Mouse (Mus musculus) heart, postnatal 10 days (tissue): Measurements from ENCODE around the gene Sik1. TPM values are rescaled to one million over a fixed set of nuclear protein-coding genes. Genes with fewer than 3 reads are reported as not detected.
A peak's percentile ranks its signal among the peaks of the same experiment; 100 is the strongest.
"Not testable (repeated sequence)": the region's sequence is repeated elsewhere in the genome, so short reads cannot be mapped to it uniquely, and the experiment has no call there.

Experiments used
- DNase-seq, 2 experiments: peaks; one replicate each; pipeline ENCODE4 v3.0.0; 2021
- intact Hi-C: fragments of 180-260 bp; cut with DNase I; formaldehyde crosslinking; loops from one replicate; pipeline ENCODE4 v1.15.1; 2025
- total RNA-seq, 2 experiments: library from RNA; stranded (reverse); gene quantifications; 2 replicates each; pipeline ENCODE4 v1.2.3; 2021

The Sik1 gene
- 10 to 100 TPM; 33.6 to 45.9 TPM for total RNA-seq

DNA sequence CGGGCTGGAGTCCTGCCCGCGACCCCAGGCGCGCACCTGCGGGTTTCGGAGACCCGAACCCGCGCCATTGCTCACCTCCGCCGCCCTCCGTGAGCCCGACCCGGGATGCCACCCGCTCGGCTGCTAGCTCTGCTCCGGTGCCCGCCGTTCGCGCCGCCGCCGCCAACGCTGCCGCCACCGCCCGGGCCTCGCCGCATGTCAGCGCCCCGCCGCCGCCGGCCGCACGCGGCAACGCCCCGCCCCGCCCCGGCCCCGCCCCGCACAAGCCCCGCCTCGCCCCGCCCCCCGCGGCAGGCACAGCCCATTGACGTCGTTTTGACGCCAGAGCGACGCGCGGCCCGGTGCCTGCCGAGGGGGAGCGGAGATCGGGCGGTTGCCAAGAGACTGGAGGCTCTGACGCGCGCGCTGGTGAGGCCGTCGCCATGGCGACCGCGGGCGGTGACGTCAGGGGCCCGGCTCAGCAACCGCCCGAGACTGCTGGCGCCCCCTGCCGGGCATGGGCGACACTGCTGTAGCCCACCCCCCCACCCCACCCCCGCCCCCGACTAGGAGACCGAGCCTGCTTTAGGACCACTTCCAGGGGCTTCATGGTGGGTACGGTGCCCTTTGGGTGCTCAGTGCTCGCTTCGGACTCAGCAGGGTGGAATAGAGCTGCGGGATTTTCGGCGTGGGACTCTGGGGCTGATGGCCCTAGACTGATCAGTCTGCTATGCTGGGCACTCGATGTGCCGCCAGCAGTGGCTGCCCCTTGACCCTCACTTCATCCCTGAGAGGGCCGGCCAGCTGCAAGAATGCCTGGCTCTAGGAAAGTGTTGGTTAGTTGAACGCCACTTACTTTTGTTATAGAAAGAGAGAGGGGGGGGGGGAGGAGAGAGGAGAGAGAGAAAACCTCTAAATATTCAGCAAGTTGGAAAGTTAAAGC is at the start of gene Sik1:
Sik1 (minus strand) TSS at position 208 of the 922 bp plus-strand sequence.
- intact Hi-C loops: loop anchor here (1.0 to 2.0 kb wide), 5 partner anchors 65 to 171 kb away; no protein-coding TSS in a partner anchor
- DNase-seq: peak; percentile 98

DNA sequence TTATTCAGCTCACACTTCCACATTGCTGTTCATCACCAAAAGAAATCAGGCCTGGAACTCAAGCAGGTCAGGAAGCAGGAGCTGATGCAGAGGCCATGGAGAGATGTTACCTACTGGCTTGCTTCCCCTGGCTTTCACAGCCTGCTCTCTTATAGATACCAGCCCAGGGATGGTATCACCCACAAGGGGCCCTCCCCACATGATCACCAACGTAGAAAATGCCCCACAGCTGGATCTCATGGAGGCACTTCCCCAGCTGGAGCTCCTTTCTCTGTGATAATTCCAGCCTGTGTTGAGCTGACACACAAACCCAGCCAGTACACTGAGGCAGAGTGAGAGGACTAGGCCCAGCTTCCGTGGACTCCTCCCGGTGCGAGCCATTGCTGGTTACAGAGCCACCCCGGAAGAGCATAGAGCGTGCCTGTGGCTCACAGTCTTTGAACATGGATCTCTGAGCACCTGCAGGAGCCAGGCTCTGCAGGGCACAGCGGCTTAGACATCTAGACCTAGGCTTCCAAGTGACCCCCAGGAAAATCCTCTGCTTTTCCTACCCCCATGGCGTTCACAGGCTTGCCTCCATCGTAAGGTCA is 49.7 kb upstream of the Sik1 start:
- no peak for DNase-seq
- intact Hi-C loops: loop anchor here (1.0 kb wide), 1 partner anchor 48 kb away; no protein-coding TSS in a partner anchor

DNA sequence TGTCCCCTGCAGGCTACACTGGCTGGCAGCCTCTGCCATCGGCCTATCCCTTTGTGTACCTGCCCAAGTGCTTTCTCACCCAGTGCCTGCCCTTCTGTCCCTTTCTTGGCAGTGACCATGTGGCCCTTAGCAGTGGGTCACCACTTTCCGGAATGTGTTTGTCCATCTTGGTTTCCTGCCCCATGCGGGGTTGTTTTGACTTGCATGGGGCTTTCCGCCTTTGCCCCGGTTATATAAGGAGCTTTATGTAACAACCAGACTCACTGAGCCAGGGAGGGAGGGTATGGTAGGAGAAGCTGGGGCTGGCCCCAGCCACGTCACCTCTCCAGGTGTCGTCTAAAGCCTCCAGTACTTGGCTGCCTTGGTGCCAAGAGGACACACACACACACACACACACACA is 48.4 kb upstream of the Sik1 start:
- intact Hi-C loops: no loop called here
- no peak for DNase-seq

- no peak for DNase-seq
- intact Hi-C loops: no loop called here
These were observed 47.1 kb upstream of the Sik1 start for GRCm38 (mm10) chr17:31902630-31903198.

- intact Hi-C loops: no loop called here
- peak; percentile 65 to 68 for DNase-seq
These were observed 46.0 kb upstream of the Sik1 start for GRCm38 (mm10) chr17:31901461-31902204.

- intact Hi-C loops: no loop called here
- no peak for DNase-seq
These were observed 43.3 kb upstream of the Sik1 start for GRCm38 (mm10) chr17:31898941-31899340.

DNA sequence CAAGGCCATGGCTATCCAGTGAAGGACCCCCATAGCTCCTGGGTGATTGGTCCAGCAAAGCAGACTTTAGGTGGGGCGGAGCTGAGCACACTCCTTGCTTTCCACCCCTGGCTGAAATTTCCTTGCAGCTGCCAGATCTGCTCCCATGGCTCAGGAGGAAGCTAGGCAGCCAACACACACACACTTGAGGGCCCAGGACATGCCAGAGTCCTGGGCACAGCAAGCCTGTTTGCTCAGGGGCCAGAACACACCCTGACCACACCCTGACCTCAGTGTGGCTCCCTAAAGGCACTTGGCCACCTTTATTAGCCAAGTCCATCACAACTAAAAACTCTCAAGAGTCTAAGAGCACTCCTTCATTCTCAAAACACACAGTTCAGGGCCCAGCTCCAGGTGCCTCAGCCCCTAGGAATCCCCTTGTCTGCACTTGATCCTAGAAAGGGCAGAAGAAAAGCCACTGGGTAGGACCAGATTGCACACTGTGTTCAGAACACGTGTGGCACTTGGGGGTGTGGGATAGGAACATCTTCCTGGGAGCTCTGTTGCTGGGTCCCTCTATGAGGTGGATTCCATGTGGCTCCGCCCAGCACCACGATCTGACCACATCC is 41.7 kb upstream of the Sik1 start:
- DNase-seq: no peak
- intact Hi-C loops: no loop called here

- intact Hi-C loops: no loop called here
- no peak for DNase-seq
These were observed 41.1 kb upstream of the Sik1 start for GRCm38 (mm10) chr17:31896751-31897150.

DNA sequence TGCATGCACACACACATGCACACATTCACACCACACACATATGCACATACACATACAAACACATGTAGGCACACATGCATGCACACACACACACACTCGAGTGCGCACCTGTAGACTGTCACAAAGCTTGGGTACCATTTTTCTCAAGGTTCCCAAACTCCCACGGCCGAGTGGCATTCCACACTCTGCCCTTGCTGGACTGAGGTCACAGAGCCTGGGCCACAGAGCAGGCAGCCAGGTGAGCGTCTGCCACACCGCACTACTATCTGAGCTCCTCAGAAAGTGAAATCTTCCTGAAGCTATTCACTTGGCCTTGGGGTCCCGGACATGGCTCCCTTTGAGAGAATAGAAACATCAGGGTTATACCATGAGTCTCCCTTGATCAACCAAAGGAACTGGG is 40.7 kb upstream of the Sik1 start:
- DNase-seq: no peak
- intact Hi-C loops: no loop called here

- no peak for DNase-seq
These were observed 37.9 kb upstream of the Sik1 start for GRCm38 (mm10) chr17:31893371-31894060.

DNA sequence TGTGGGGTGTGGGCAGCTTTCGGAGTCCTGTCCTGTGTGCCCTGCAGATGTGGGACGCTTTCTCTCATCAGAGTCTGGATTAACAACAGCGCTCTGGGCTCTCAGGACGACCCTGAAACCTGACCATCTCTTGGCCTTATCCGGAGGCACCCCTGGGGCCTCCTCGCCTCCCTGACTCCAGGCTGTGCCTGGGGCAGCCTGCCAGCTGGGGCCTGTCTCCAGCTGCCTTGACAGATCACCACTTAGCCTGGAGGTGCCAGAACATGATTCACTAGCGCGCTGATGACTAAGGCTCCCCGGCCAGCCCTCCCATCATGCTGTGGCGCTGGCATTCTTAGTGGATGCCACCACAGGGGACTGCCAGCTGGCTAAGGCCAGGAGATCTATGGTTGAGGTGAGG is 37.1 kb upstream of the Sik1 start:
- peak; percentile 90 to 91 for DNase-seq
- intact Hi-C loops: no loop called here

More at GRCm38 (mm10) chr17:31893371-31894060, 37.9 kb upstream of the Sik1 start:
- intact Hi-C loops: no loop called here

- intact Hi-C loops: no loop called here
- peak in 1 of 2 experiments; percentile 33 for DNase-seq
These were observed 36.3 kb upstream of the Sik1 start for GRCm38 (mm10) chr17:31891858-31892257.

GRCm38 (mm10) chr17:31890311-31890951 is 34.8 kb upstream of the Sik1 start:
- no peak for DNase-seq
- intact Hi-C loops: no loop called here

DNA sequence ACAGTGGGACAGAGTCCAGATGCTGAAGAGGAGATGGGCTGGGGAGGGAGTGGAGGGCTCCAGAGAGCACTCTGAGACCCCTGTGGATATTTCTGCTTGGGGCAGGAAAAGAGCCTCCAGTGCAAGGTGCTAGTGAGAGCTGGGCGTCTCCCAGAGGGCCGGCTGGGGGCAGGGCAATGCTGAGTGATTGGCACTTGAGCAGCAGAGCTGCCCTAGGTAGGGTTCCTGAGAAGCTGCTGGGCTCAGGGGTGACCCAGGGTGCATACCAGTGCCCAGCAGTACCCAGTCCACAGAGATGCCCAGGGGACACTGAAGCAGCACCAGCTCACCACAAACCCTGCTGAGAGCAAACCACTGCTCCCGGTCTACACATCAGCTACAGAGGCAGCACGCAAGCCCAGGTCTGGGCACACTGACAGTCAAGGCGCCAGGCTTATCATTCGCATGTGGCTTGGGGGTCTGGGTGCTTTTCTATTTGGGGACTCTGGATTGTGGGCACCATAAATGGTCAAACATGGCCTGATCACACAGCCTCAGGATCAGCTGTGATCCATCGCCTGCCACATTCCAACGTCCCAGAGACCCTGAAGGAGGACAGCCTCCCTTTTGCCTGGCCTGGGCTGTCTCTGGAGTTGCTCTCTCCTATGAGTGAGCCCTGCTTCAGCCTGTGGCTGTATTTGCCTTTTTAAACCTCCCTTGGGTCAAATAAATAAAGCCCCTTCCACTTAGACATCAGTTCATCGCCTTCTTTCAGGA is 34.0 kb upstream of the Sik1 start:
- DNase-seq: no peak
- intact Hi-C loops: no loop called here

DNA sequence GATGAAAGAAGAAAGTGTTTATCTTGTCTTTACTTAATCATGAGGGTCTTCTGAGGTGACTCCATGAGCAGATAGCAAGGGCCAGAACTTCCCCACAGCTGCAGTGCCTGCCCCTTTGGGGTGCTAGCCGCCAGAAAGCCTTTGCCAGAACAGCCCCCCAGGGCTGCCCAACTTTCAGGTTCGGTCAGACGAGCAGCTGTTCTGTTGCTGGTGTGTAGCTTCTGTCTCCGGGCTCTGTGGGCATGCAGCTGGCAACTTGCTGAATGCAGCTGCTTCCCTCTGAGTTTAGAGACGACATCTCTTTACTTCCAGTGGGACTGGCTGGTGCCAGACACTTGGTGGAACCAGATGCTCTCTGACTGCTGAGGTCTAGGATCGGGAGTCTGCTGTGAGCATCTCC is 32.9 kb upstream of the Sik1 start:
- DNase-seq: no peak
- intact Hi-C loops: no loop called here

DNA sequence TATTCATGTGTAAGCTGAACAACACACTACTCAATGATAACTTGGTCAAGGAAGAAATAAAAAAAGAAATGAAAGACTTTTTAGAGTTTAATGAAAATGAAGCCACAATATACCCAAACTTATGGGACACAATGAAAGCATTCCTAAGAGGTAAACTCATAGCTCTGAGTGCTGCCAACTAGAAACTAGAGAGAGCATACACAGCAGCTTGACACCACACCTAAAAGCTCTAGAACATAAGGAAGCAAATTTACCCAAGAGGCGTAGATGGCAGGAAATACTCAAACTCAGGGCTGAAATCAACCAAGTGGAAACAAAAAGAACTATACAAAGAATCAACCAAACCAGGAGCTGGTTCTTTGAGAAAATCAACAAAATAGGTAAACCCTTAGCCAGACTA is 29.1 kb upstream of the Sik1 start:
- intact Hi-C loops, DNase-seq: not testable (repeated sequence)

GRCm38 (mm10) chr17:31879406-31879805 is 23.8 kb upstream of the Sik1 start:
- intact Hi-C loops: no loop called here
- DNase-seq: no peak

GRCm38 (mm10) chr17:31877650-31878141 is 22.1 kb upstream of the Sik1 start:
- no peak for DNase-seq
- intact Hi-C loops: no loop called here
